Mouse (Mus musculus) C2C12 (cell line): ENCODE data around the gene Pmepa1. TPM values are rescaled to one million over a fixed set of nuclear protein-coding genes. Genes with fewer than 3 reads are reported as not detected.
A peak's percentile ranks its signal among the peaks of the same experiment; 100 is the strongest.

Experiments used
- H3K27me3 ChIP-seq: one replicate; pipeline ENCODE4 v1.6.1; 2011; ENCODE audit not compliant: control insufficient read depth, insufficient read depth, insufficient read length
- H3K36me3 ChIP-seq: one replicate; pipeline ENCODE4 v1.6.1; 2011; ENCODE audit not compliant: control insufficient read depth, insufficient read depth
- H3K4me3 ChIP-seq: one replicate; pipeline ENCODE4 v1.5.1; 2011; ENCODE audit warnings: mild to moderate bottlenecking, control low read depth; ENCODE audit not compliant: poor library complexity, insufficient read depth, severe bottlenecking
- H3K79me2 ChIP-seq: one replicate; pipeline ENCODE4 v1.6.1; 2011; ENCODE audit not compliant: control insufficient read depth, insufficient read depth
- H3K79me3 ChIP-seq: one replicate; pipeline ENCODE4 v1.6.1; 2011; ENCODE audit warnings: low read depth, control low read depth
- H3ac ChIP-seq: one replicate; pipeline ENCODE3; 2011; ENCODE audit warnings: low read depth; ENCODE audit not compliant: control insufficient read depth, insufficient read length
- CEBPB ChIP-seq: IDR thresholded peaks from one replicate; pipeline ENCODE4 v1.6.1; 2011; ENCODE audit warnings: low read depth, mild to moderate bottlenecking, control low read depth, moderate library complexity
- CTCF ChIP-seq: IDR thresholded peaks from one replicate; pipeline ENCODE4 v1.5.1; 2011; ENCODE audit not compliant: control insufficient read depth, insufficient read depth, insufficient read length
- FOSL1 ChIP-seq: IDR thresholded peaks from one replicate; pipeline ENCODE4 v1.8.0; 2011; ENCODE audit warnings: mild to moderate bottlenecking, low read length; ENCODE audit not compliant: poor library complexity, insufficient read depth, severe bottlenecking
- MAX ChIP-seq: IDR thresholded peaks from one replicate; pipeline ENCODE4 v1.6.1; 2011; ENCODE audit warnings: mild to moderate bottlenecking, control low read depth
- MYOD1 ChIP-seq: IDR thresholded peaks from one replicate; pipeline ENCODE4 v1.6.1; 2011; ENCODE audit warnings: low read depth; ENCODE audit not compliant: control insufficient read depth, insufficient read length
- MYOG ChIP-seq: IDR thresholded peaks from one replicate; pipeline ENCODE4 v1.6.1; 2011; ENCODE audit not compliant: control insufficient read depth, insufficient read length; ENCODE audit errors: extremely low read depth
- USF1 ChIP-seq: IDR thresholded peaks from one replicate; pipeline ENCODE4 v1.6.1; 2011; ENCODE audit warnings: low read depth, mild to moderate bottlenecking, control low read depth, moderate library complexity
- long read RNA-seq, 2 experiments: library from polyadenylated mRNA; unstranded; transcript quantifications; one replicate each; pipeline ENCODE4 v2.0.0; 2019 to 2020
- polyA plus RNA-seq: library from polyadenylated mRNA; unstranded; fragments of >200 nt; fragmentation: generic; extraction: Trizol; gene quantifications from one replicate; pipeline ENCODE4 v1.2.1, GENCODE M21; 2012; ENCODE audit warnings: missing spikeins

Pmepa1 gene
- polyA plus RNA-seq = 180 TPM
- long read RNA-seq, experiment 1, full-length matches to known transcripts = 4 of 45 reads
- long read RNA-seq, experiment 1, partial matches to known transcripts = 2 of 45 reads
- long read RNA-seq, experiment 1, other reads (novel, unspliced or antisense) = 39 of 45 reads
- long read RNA-seq, experiment 2, full-length matches to known transcripts = 2 of 37 reads
- long read RNA-seq, experiment 2, partial matches to known transcripts = 9 of 37 reads
- long read RNA-seq, experiment 2, other reads (novel, unspliced or antisense) = 26 of 37 reads

DNA sequence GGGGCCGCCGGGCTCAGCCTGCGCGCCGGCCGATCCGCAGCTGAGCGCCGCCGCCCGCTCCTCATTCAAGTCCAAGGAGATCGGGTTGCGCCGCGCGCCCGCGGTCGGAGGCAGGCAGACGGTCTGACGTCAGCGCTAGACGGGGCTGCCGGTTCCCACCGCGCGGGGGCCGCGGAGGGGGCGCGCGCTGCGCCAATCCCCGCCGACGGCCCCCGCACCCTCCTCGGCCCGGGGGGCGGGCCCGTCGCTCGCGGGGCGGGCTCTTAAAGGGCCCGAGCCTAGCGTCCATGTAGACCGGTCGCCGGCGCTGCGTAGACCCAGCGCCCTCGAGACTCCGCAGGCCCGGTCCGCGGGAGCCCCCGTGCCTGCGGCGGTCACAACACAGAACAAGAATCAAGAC, at the start of gene Pmepa1:
TSS of gene Pmepa1 (minus strand) at position 125 of the 400 bp plus-strand sequence.
- TF ChIP-seq CEBPB = no peak
- no peak for TF ChIP-seq MYOD1
- no peak for TF ChIP-seq USF1
- no peak for TF ChIP-seq MAX
- TF ChIP-seq FOSL1 = no peak
- no peak for TF ChIP-seq CTCF
- TF ChIP-seq MYOG = no peak
- peaks cover 74% of the 10 kb centered on the region for H3K79me2 ChIP-seq
- H3K4me3 ChIP-seq = peak within 1 kb of the TSS; percentile 96
- peaks cover 51% of the 10 kb centered on the region for H3K79me3 ChIP-seq
- no peaks in the 10 kb centered on the region for H3K27me3 ChIP-seq
- H3K36me3 ChIP-seq = peaks cover 11% of the 10 kb centered on the region
- H3ac ChIP-seq = peak within 1 kb of the TSS; percentile 81

DNA sequence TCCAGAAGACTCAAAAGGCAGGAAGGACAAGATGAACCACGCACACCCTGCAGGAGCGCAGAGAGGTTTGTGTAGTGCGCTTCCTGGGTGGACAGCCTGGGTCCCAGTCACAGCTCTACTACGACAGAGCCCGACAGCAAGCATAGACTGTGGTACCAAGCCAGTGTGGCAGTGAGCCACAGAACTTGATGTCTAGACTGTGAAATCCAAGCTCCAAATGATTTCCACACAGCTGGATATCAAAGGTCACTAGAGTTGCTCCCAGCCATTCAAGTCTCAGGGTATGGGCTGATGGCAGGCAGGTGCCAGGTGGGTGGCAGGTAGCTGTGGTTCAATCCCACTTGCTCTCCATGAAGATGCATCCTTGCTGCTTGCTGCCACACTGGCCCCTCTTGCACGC, 45.4 kb upstream of the Pmepa1 start:
- no peak overlapping the region for H3K4me3 ChIP-seq
- no peaks in the 10 kb centered on the region for H3K36me3 ChIP-seq
- H3K79me3 ChIP-seq = no peaks in the 10 kb centered on the region
- TF ChIP-seq FOSL1 (no peak), MYOG (no peak), CTCF (no peak), CEBPB (no peak), MYOD1 (no peak), USF1 (no peak), MAX (no peak)
- no peaks in the 10 kb centered on the region for H3K79me2 ChIP-seq
- no peak overlapping the region for H3ac ChIP-seq
- no peaks in the 10 kb centered on the region for H3K27me3 ChIP-seq

DNA sequence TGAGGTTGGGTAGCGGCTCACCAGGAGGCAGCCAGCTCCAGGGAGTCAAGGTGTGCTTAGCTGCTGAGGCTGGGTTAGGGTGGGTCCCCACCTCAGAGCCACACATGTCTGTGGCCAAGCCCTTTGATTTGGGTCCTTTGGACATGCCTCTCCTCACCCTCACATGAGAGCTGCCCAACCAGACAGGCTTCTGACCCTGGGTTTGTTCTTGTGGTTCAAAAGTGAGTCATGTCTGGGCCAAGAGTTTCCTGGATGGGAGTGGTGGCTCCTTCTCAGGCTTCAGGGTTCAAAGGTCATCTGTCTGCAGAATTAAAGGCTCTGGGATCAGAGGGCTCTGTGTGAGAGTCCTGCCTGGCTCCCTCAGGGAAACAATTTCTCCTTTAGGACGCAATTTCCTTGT, 44.9 kb upstream of the Pmepa1 start:
- Histone ChIP-seq H3K27me3 (no peaks in the 10 kb centered on the region), H3K4me3 (no peak overlapping the region), H3ac (no peak overlapping the region), H3K79me3 (no peaks in the 10 kb centered on the region), H3K79me2 (no peaks in the 10 kb centered on the region), H3K36me3 (no peaks in the 10 kb centered on the region)
- no peak for TF ChIP-seq MYOG
- TF ChIP-seq FOSL1 = no peak
- no peak for TF ChIP-seq USF1
- TF ChIP-seq MAX = no peak
- no peak for TF ChIP-seq MYOD1
- no peak for TF ChIP-seq CTCF
- TF ChIP-seq CEBPB = no peak

DNA sequence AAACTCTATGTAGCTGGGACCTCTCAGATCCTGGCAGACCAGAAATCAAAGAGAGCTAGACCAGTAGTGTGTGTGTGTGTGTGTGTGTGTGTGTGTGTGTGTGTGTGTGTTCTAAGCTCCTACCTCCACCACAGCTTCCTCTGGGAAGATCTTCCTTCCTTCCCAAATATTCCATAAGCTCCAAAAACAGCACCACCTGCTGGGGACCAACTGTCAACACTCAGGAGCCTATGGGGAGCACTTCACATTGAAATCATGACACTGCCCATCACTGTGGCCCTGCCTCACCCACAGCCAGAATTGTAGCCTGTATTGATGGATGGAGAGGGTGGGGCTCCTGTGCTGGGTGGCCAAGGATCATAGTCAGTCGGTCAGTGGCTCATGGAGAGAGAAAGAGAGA, 38.0 kb upstream of the Pmepa1 start:
- Histone ChIP-seq H3K27me3 (no peaks in the 10 kb centered on the region), H3K79me2 (no peaks in the 10 kb centered on the region), H3K79me3 (no peaks in the 10 kb centered on the region), H3K4me3 (no peak overlapping the region), H3ac (no peak overlapping the region), H3K36me3 (no peaks in the 10 kb centered on the region)
- TF ChIP-seq CTCF (no peak), FOSL1 (no peak)

DNA sequence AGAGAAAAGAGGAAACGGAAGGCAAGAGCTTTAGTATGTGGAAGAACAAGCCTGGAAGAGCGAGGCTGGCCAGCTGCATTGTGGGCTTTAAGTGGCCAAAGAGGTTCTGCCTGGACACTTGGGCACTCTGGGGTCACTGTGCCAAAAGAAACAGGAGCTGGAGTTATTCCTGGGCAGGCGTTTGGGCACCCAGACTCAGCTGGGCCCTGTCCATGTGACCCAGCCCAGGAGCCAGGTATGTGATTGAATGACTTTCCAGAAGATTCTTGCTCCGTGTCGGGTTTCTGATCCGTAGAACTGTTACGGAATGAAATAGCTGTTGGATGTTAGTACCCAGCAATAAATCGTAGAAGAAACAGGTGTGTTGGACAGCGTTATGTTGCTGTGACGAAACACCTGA, 32.2 kb upstream of the Pmepa1 start:
- Histone ChIP-seq H3K4me3 (no peak overlapping the region), H3K79me2 (no peaks in the 10 kb centered on the region), H3K36me3 (no peaks in the 10 kb centered on the region), H3K27me3 (no peaks in the 10 kb centered on the region), H3K79me3 (no peaks in the 10 kb centered on the region), H3ac (no peak overlapping the region)
- TF ChIP-seq CEBPB (no peak), USF1 (peak; percentile 2)

DNA sequence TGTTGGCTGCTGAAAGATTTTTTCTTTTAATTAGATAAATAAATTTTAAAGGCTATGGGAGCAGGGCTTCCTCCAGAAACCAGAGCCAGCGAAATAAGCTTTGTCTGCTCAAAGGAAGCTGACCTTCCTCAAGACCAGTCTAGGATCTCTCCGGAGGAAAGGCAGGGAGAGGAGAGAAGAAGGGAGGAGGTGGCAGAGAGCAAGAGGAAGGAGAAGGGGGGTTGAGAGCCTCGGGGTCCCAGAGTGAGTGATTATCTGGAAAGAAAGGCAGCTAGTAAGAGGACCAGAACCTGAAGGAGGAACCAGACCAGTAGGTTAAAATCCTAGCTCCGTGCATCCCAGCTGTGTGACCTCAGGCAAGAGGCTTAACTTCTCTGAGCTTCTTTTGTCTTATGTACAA, 31.7 kb upstream of the Pmepa1 start:
- Histone ChIP-seq H3K36me3 (no peaks in the 10 kb centered on the region), H3ac (no peak overlapping the region), H3K27me3 (no peaks in the 10 kb centered on the region), H3K79me3 (no peaks in the 10 kb centered on the region), H3K79me2 (no peaks in the 10 kb centered on the region), H3K4me3 (no peak overlapping the region)
- TF ChIP-seq USF1 (no peak), MYOG (no peak), FOSL1 (no peak), MAX (no peak), MYOD1 (no peak), CTCF (no peak), CEBPB (no peak)
